Comparison of ENCODE assay signal across 27 mouse cellular contexts in genomic region chr10:13186754-13187153, GRCm38 (mm10). TPM values are rescaled to one million over a fixed set of nuclear protein-coding genes. Genes with fewer than 3 reads are reported as not detected.
"Had no signal": no experiment of that assay in that cellular context is flagged by ENCODE, and none has a peak within 500 bp of the region (broad histone marks: within the 10 kb centered on the region; RNA-seq: fewer than 3 reads in every experiment).

No protein-coding gene starts in this region.

- DNase-seq: kidney, adult 11 months; kidney, adult 8-10 months; kidney, postnatal 14 days; kidney, postnatal 4 days; layer of hippocampus, adult 9-11 months; lung, adult 18-20 months; lung, postnatal 10 days; lung, postnatal 36 days; retina, postnatal 1 day; right cerebral cortex, postnatal 25 days; thymus, adult 2 months; thymus, postnatal 14 days; thymus, postnatal 4 days had no signal

- H3K27me3 ChIP-seq: kidney, embryonic 15.5 days; limb, embryonic 15.5 days; lung, embryonic 15.5 days; megakaryocyte, embryonic 14.5 days; midbrain, embryonic 13.5 days; neural tube, embryonic 13.5 days had no signal

- H3K4me3 ChIP-seq: kidney, embryonic 15.5 days; layer of hippocampus, adult 2 months; limb, embryonic 15.5 days; lung, embryonic 15.5 days; megakaryocyte, embryonic 14.5 days; midbrain, embryonic 10.5 days; midbrain, embryonic 13.5 days; myocyte; neural tube, embryonic 13.5 days had no signal

- H3K4me2 ChIP-seq: kidney, embryonic 15.5 days; limb, embryonic 15.5 days; liver, embryonic 11.5 days; lung, embryonic 15.5 days; midbrain, embryonic 13.5 days; neural tube, embryonic 13.5 days had no signal

- H3K27ac ChIP-seq: kidney, embryonic 15.5 days; layer of hippocampus, adult 2 months; limb, embryonic 15.5 days; liver, embryonic 14.5 days; lung, embryonic 15.5 days; midbrain, embryonic 10.5 days; midbrain, embryonic 13.5 days; neural tube, embryonic 13.5 days had no signal

- ATAC-seq: midbrain, embryonic 13.5 days; midbrain, embryonic 16.5 days had no signal

- H3K9me3 ChIP-seq: kidney, embryonic 15.5 days; limb, embryonic 15.5 days; lung, embryonic 15.5 days; megakaryocyte, embryonic 14.5 days; midbrain, embryonic 10.5 days; midbrain, embryonic 13.5 days; neural tube, embryonic 13.5 days had no signal

- H3K9ac ChIP-seq: kidney, embryonic 15.5 days; limb, embryonic 15.5 days; liver, embryonic 14.5 days; lung, embryonic 15.5 days; midbrain, embryonic 13.5 days; neural tube, embryonic 13.5 days had no signal

- H3K4me1 ChIP-seq: kidney, embryonic 15.5 days; lung, embryonic 15.5 days; midbrain, embryonic 13.5 days; neural tube, embryonic 13.5 days had no signal

RNA-seq across cellular contexts. Expression of gene Zc2hc1b, which starts 8.9 kb away (rescaled TPM):
- polyA plus RNA-seq: kidney, embryonic 15.5 days; limb, embryonic 11.5 days; limb, embryonic 15.5 days; liver, embryonic 11.5 days; liver, embryonic 14.5 days; lung, embryonic 15.5 days; midbrain, embryonic 10.5 days; midbrain, embryonic 13.5 days; midbrain, embryonic 16.5 days; myocyte; neural tube, embryonic 13.5 days; spleen, adult 2 months; thymus, adult 2 months had no signal
